Mouse (Mus musculus): ENCODE measurements around the gene Hps6.
"Not testable (repeated sequence)": the region's sequence is repeated elsewhere in the genome, so short reads cannot be mapped to it uniquely, and the experiment has no call there.

The Hps6 gene

GRCm38 (mm10) chr19:46003371-46004226 lies at the start of gene Hps6:
Gene Hps6, plus strand, starts transcription at chr19:46003508.
- DNase-seq (ENCODE audit: low spot score) = peak; percentile 91

DNA sequence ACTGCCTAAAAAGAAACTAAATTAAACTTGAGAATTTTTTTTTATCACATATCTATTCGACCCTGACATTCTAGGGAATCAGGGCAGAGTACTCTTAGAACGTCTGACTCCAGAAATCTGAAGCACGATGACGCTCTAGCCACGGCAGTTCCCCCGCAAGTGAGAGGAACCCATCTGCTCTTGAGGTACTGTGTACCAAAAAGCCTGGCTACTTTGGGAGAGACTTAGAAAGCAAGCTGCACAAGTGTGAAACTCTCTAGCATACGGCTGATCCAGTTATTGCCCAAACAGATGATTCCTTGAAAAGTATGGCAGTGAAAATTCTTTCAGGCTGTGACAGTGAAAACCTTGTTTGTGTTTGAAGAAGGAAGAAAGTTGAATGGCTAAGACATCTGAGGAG lies 46.6 kb upstream of the Hps6 start:
- DNase-seq (ENCODE audit: low spot score) = no peak

DNA sequence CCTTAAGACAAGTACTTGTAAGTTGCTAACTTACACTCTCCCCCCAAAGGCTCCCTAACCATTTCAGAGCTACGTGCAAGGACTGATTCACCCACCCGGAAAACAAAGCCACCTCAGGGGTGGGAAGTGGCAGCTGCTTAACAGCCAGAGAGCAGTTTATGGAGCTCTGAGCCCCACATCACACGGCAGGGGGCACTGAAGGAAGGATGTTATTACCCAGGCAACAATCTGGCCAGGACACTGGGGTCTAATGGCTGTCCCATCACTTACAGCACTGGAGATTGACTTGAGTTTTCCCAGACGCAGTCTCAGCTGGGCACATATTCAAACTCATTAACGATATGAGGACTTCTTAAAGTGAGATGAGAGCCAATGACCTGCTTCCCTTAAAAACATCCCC lies 42.5 kb upstream of the Hps6 start:
- DNase-seq (ENCODE audit: low spot score) = no peak

GRCm38 (mm10) chr19:45984379-45984778 lies 18.9 kb upstream of the Hps6 start:
- no peak for DNase-seq (ENCODE audit: low spot score)

- DNase-seq (ENCODE audit: low spot score) = no peak
Measured at GRCm38 (mm10) chr19:45988238-45988637, 15.1 kb upstream of the Hps6 start.

DNA sequence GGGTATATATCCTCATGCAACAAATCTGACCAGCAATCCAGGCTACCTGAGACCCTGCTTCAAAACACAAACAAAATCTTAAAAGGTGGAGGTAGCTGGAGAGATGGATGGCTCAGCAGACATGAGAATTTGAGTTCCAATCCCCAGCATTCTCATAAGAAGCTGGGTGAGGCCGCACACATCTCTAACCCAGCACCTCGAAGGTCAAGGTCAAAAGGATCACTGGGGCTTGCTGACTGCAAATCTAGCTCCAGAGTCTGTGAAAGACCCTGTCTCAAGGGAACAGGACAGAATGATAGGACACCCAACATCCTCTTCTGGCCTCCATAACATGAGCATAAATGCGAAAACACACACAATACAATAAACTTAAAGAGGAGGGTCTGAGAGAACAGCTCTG lies 12.1 kb upstream of the Hps6 start:
- DNase-seq (ENCODE audit: low spot score) = no peak

- DNase-seq (ENCODE audit: low spot score) = not testable (repeated sequence)
Measured at GRCm38 (mm10) chr19:45993441-45993840, 9.9 kb upstream of the Hps6 start.

DNA sequence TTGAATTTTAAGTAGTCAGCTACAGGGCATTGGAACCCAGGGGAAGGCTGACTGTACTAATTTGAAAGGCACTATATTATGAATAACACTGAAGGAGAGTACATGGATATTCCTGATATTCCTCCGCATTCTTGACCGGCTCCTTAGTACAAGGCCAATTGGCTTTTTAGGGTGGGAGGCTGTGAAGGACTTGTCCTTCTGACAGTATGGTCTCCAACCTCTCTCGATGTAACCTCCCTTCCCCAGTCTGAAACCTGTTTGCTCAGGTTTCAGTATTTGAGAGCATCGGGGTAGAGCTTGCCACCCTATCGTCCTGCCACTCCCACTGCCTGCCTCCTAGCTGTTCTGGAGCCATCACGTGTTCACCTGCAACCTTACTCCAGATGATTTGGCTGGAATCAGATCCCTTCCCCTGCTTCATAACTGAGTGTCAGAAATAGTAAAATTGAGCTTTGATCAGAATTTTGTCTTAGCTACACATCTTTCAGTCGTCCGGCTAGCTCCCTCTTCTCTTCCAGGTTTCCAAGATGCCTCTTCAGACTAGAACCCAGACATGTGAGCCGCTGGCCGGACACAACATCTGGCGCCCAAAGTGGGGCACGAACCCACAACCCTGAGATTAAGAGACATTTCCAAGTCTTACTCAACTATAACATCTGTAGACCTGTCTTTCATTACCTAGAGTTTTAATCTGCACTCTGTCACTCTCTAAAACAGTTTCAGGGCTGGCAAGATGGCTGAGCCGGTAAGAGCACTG lies 9.1 kb upstream of the Hps6 start:
- no peak for DNase-seq (ENCODE audit: low spot score)

- DNase-seq (ENCODE audit: low spot score) = no peak
Measured at GRCm38 (mm10) chr19:45997365-45997764, 5.9 kb upstream of the Hps6 start.

- DNase-seq (ENCODE audit: low spot score) = peak; percentile 91
Measured at GRCm38 (mm10) chr19:45997785-45998693, 5.3 kb upstream of the Hps6 start, which contains the start of gene Armh3. Gene Armh3, minus strand, starts transcription at chr19:45998488.

DNA sequence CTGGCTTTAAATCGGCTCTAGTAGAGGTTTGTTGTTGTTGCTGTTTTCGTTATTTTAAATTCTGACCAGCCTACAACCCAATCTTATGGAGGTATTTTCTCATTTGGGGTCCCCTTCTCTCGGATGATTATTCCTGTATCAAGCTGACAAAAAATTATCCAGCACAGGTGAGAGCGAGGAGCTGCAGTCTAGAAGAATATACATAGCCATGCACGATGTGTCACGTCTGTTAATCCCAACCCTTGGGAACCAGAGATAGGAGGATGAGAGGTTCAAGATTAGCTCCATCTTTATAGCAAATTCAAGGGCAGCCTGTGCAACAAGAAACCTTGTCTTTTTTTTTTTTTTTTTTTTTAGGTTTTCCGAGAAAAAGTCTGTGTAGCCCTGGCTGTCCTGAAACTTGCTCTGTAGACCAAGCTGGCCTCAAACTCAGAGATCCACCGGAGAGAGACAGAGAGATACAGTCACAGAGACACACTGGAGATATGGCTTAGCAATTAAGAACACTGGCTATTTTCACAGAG lies 4.6 kb upstream of the Hps6 start:
- no peak for DNase-seq (ENCODE audit: low spot score)

DNA sequence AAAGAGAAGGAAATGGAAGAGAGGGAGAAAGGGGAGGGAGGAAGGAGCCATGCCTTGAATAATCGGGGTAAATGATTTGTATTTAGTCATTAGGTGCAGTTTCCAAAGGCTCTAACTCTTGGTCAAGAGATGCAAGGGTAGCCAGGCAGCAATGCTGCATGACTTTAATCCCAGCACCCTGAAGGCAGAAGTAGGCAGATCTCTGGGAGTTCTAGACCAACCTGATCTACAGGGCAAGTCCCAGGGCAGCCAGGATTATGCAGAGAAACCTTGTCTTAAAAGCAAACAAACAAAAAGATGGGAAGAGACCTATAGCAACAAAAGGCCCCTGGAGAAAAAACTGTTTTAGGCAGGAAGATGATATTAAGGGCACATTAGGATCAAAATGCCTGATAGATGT lies 3.9 kb upstream of the Hps6 start:
- DNase-seq (ENCODE audit: low spot score) = no peak

- no peak for DNase-seq (ENCODE audit: low spot score)
Measured at GRCm38 (mm10) chr19:46002279-46002678, 1.0 kb upstream of the Hps6 start.

GRCm38 (mm10) chr19:46004814-46005466 lies 1.6 kb downstream of the Hps6 start:
- DNase-seq (ENCODE audit: low spot score) = no peak

DNA sequence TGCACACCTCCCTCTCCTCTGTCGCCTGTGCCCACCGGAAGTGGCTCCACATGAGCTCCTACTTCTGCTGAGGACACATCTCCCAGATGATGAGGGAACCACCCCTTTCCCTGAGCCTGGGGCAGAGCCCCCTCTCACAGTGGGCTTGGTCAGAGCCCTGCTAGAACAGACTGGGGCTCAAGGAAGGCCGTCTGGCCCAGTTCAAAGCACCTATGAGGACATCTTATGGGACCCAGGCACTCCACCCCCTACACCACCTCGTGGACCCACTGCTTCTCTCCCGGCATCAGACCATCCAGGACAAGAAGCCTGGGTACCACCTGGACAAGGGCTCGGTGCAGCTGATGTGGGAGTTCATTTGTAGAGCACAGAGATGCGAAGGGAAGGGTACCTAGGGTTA lies 2.4 kb downstream of the Hps6 start:
- DNase-seq (ENCODE audit: low spot score) = no peak

DNA sequence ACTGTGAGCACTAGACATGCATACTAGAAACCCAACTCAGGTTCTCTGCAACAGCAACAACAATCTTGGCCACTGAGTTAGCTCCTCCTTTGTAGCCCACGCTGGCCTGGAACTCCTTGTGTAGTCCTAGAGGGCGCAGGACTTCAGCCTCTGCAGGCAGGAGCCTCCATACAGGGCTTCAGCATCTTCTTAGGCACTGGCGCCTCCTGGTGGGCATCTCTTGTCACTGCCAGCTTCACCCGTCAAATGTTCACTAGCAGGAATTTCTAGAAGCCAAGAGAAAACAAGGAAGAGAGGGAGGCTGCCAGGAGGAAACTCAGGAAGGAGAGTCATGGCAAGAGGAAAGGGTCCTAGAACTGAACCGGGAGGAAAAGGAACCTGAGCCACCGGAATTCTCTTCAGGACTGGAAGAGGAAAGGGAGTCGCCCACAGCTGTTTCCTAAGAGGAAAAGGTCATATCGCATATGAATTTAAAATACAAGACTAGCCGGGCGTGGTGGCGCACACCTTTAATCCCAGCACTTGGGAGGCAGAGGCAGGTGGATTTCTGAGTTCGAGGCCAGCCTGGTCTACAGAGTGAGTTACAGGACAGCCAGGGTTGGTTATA lies 11.4 kb downstream of the Hps6 start:
- peak; percentile 90 for DNase-seq (ENCODE audit: low spot score)

DNA sequence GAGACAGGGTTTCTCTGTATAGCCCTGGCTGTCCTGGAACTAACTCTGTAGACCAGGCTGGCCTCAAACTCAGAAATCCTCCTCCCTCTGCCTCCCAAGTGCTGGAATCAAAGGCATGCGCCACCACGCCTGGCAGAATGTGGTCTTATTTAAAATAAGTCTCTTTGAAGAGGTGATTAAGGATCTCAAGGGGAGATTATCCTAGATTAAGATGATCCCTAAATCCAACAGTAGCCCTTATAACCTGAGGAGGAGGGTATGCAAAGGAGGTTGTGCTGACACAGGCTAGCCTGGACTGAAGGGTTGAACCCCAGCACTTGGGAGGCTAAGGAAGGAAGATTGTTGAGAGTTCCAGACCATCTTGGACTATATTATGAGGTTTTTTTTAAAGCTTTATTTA lies 12.7 kb downstream of the Hps6 start:
- DNase-seq (ENCODE audit: low spot score) = no peak

DNA sequence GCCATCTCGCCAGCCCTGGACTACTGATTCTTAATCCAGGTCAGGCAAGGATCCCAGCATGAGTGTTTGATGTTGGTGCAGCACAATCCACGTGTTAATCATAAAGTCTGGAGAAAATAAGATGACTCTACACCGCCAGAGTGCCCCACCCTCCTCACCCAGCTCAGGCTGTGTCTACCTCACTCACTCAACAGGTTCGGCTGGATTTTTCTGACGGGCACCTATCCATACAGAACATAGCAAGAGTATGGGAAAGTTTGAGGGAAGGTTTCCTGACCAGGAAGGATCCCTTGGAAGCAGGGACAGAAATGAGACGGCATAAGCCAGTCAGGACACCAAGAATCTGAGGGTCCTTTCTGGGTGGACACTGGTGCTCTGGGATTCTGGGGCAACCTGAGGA lies 21.7 kb downstream of the Hps6 start:
- DNase-seq (ENCODE audit: low spot score) = peak; percentile 78

DNA sequence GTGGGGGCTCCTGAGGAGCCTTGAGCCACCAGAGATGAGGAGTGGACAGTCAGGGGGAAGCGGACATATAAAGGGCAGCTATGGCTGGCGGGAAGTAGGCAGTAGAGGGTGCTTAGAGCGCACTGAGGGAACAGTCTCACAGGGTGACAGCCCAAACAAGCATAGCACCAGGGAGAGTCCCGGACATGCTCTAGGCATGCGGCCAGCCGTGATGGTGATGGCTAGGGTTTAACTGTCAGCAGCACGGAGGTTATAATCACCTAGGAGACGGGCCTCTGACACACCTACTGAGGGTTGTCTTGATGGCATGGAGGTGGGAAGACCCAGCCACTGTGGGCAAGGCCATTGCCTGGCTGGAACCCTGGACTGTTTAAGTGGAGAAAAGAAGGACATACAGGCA lies 23.3 kb downstream of the Hps6 start:
- DNase-seq (ENCODE audit: low spot score) = no peak

- DNase-seq (ENCODE audit: low spot score) = no peak
Measured at GRCm38 (mm10) chr19:46028747-46029320, 25.5 kb downstream of the Hps6 start.

- DNase-seq (ENCODE audit: low spot score) = no peak
Measured at GRCm38 (mm10) chr19:46029652-46030051, 26.3 kb downstream of the Hps6 start.

Data from urinary bladder, postnatal 14 days (tissue).